Mouse (Mus musculus) ES-Bruce4 (cell line): ENCODE measurements around the gene Zfp637.

Source experiments
- CTCF ChIP-seq: IDR thresholded peaks from one replicate; pipeline ENCODE4 v1.8.1; 2011; ENCODE audit warnings: low read depth, low read length
- EP300 ChIP-seq: IDR thresholded peaks from 2 replicates; pipeline ENCODE4 v1.6.1; 2011; ENCODE audit warnings: low read depth, low read length; ENCODE audit not compliant: insufficient read depth
- POLR2A ChIP-seq: IDR thresholded peaks from one replicate; pipeline ENCODE4 v1.8.1; 2011; ENCODE audit warnings: low read length; ENCODE audit not compliant: insufficient read depth

DNA sequence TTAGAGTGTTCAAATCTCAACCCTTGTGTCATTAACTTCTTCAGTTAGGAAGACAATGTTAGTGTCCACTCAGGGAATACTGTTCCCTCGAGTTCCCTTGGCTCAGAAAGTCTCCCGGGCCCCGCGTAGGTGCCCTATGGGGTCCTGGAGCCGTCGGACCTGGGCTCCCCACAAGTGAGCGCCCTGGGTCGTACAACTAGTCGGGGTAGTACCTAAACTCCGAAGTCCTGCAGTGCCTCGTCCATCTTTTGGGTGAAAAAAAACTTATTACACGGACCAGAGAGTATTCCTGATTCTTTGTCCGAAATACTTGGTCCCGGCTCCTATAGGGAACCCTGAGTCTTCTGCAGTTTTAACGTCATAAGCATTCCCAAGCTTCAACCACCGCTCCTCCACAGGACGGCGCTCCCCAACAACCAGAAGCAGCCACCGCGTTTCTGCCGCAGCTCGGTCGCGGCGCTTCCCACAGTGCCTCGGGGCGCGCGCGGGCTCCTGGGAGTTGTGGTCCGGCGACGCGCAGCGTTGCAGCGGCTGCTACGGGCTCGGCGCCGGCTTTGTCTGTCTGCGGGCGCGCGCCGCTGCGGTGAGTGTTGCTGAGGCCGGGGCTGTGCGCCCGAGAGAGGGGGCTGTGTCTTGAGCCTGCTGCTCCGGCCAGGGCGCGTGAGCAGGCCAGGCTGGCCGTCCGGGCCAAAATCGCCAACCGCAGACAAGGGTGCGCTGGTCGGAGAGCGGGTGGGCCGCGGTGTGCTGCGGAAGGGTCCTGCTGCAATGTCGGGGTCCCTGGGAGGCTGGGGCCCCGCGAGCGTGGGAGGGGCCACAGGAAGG, at the start of gene Zfp637:
- TF ChIP-seq CTCF (peak; percentile 41), POLR2A (peak; percentile 21), EP300 (no peak)
